In the genomic region with DNA sequence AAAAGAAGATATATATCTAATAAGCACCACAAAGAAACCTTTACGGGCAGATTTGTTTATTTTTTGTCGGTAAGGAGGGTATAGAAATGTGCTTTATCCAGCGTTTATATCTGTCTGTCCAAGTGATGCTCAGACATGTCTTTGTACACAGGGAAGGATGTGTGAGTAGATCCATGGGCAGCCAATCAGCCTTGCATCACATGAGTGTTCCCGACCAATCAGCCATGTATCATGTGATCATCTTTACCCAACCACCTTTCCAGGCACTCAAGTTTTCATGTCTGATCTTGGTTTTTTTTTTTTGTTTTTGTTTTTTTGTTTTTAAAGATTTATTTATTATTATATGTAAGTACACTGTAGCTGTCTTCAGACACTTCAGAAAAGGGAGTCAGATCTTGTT, we compare ENCODE assay signal across 14 mouse cellular contexts.
"Had no signal": no experiment of that assay in that cellular context is flagged by ENCODE, and none has a peak within 500 bp of the region (broad histone marks: within the 10 kb centered on the region; RNA-seq: fewer than 3 reads in every experiment).

No protein-coding gene starts in this region.

- H3K27ac ChIP-seq: kidney, postnatal 0 days; left cerebral cortex, adult 2 months; liver, embryonic 13.5 days; macrophage; midbrain, embryonic 10.5 days; midbrain, embryonic 13.5 days had no signal

- H3K4me3 ChIP-seq: left cerebral cortex, adult 2 months; liver, embryonic 13.5 days; midbrain, embryonic 10.5 days; midbrain, embryonic 13.5 days had no signal

- DNase-seq: kidney, postnatal 25 days; layer of hippocampus, postnatal 36 days; liver, embryonic 13.5 days; lung, adult 2 months; lung, postnatal 14 days; thymus, adult 18-20 months; thymus, postnatal 14 days; thymus, postnatal 4 days had no signal

- ATAC-seq: midbrain, embryonic 13.5 days; midbrain, embryonic 16.5 days had no signal

- H3K36me3 ChIP-seq: liver, embryonic 13.5 days; midbrain, embryonic 10.5 days; midbrain, embryonic 13.5 days had no signal

- H3K9me3 ChIP-seq: liver, embryonic 13.5 days; midbrain, embryonic 10.5 days; midbrain, embryonic 13.5 days had no signal

- H3K9ac ChIP-seq: liver, embryonic 13.5 days; midbrain, embryonic 13.5 days had no signal

- H3K4me2 ChIP-seq: liver, embryonic 13.5 days; midbrain, embryonic 13.5 days had no signal
